25 mouse cellular contexts compared by ENCODE assay signal in genomic region chr10:12253274-12253673, GRCm38 (mm10).
"Had no signal": no experiment of that assay in that cellular context is flagged by ENCODE, and none has a peak within 500 bp of the region (broad histone marks: within the 10 kb centered on the region; RNA-seq: fewer than 3 reads in every experiment).

No protein-coding gene starts in this region.

- DNase-seq: gastrocnemius, postnatal 14 days; gastrocnemius, postnatal 36 days; heart, adult 18-20 months; heart, postnatal 14 days; heart, postnatal 36 days; kidney, adult 11 months; kidney, adult 2 months; kidney, adult 9 months; kidney, postnatal 10 days; kidney, postnatal 25 days; kidney, postnatal 4 days; liver; liver, embryonic 13.5 days had no signal

- H3K9me3 ChIP-seq: heart, embryonic 10.5 days; heart, embryonic 13.5 days; heart, embryonic 15.5 days; hindbrain, embryonic 13.5 days; hindbrain, embryonic 15.5 days; limb, embryonic 13.5 days; liver, embryonic 13.5 days; liver, embryonic 15.5 days had no signal

- H3K4me3 ChIP-seq: heart, embryonic 10.5 days; heart, embryonic 13.5 days; heart, embryonic 15.5 days; hindbrain, embryonic 13.5 days; hindbrain, embryonic 15.5 days; layer of hippocampus, adult 2 months; left cerebral cortex, adult 2 months; limb, embryonic 13.5 days; liver, embryonic 13.5 days; liver, embryonic 15.5 days had no signal

- H3K27me3 ChIP-seq: heart, embryonic 13.5 days; heart, embryonic 15.5 days; hindbrain, embryonic 13.5 days; hindbrain, embryonic 15.5 days; limb, embryonic 13.5 days; liver, embryonic 13.5 days; liver, embryonic 15.5 days had no signal

- H3K4me2 ChIP-seq: heart, embryonic 13.5 days; heart, embryonic 15.5 days; hindbrain, embryonic 13.5 days; hindbrain, embryonic 15.5 days; limb, embryonic 13.5 days; liver, embryonic 11.5 days; liver, embryonic 13.5 days; liver, embryonic 15.5 days had no signal

- H3K36me3 ChIP-seq: heart, embryonic 10.5 days; heart, embryonic 13.5 days; heart, embryonic 15.5 days; hindbrain, embryonic 13.5 days; hindbrain, embryonic 15.5 days; limb, embryonic 13.5 days; liver, embryonic 13.5 days; liver, embryonic 15.5 days had no signal

- H3K27ac ChIP-seq: heart, embryonic 10.5 days; heart, embryonic 13.5 days; heart, embryonic 15.5 days; hindbrain, embryonic 13.5 days; hindbrain, embryonic 15.5 days; hindbrain, postnatal 0 days; layer of hippocampus, adult 2 months; left cerebral cortex, adult 2 months; limb, embryonic 13.5 days; liver, embryonic 13.5 days; liver, embryonic 15.5 days had no signal

- H3K9ac ChIP-seq: heart, embryonic 13.5 days; heart, embryonic 15.5 days; hindbrain, embryonic 13.5 days; hindbrain, embryonic 15.5 days; limb, embryonic 13.5 days; liver, embryonic 13.5 days; liver, embryonic 15.5 days had no signal

- ATAC-seq: hindbrain, postnatal 0 days; intestine, embryonic 16.5 days had no signal

- H3K4me1 ChIP-seq: heart, embryonic 10.5 days; heart, embryonic 13.5 days; heart, embryonic 15.5 days; hindbrain, embryonic 15.5 days; limb, embryonic 13.5 days; liver, embryonic 13.5 days; liver, embryonic 15.5 days had no signal
